Mouse (Mus musculus) liver, postnatal 0 days (tissue): Measurements from ENCODE around the gene Igfbp6.

ENCODE experiments used
- CTCF ChIP-seq: sonication (generic); IDR thresholded peaks from 2 replicates; pipeline ENCODE4 v1.5.1; 2016; ENCODE audit warnings: antibody characterized with exemption, low read depth
- EP300 ChIP-seq: IDR thresholded peaks from 2 replicates; pipeline ENCODE4 v1.6.1; 2016; ENCODE audit warnings: antibody characterized with exemption, low read depth, mild to moderate bottlenecking

DNA sequence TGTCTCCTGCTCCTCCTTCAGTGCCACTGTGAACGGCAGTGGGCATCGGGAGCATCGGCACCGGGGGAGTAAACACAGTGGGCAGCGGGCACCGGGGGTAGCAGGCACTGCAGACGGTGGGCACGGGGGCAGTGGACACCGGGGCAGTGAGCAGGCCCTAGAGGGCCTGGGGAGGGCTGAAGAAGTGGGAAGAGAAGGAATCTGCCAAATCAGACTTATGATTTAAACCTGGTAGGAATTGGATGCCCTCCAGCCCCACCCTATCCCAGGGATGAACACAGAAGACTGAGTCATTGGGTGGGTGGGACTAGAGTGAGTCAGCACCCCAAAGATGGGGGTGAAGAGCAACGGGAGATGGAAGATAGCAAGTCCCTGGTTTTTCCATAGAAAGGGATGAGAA, 1.2 kb downstream of the Igfbp6 start:
- TF ChIP-seq EP300 (no peak), CTCF (no peak)
